Mouse (Mus musculus) hindbrain, embryonic 11.5 days (tissue): ENCODE measurements at regions not wholly inside any gene's neighbourhood (a gene's known extent, or its start where the extent isn't known, plus 50 kb on each side); places are given as distances from the start of the nearest gene placed in this dataset.

Experiments
- ATAC-seq: fragments of 200-750 bp; cut with Nextera tagmentation; 2 replicates; pipeline ENCODE4 v1.8.0; 2017; ENCODE audit warnings: mild to moderate bottlenecking, moderate TSS enrichment, moderate library complexity; ENCODE audit not compliant: low FRiP score
- DNase-seq: peaks from one replicate; pipeline ENCODE4 v3.0.0-alpha.2; 2015; ENCODE audit warnings: low spot score
- H3K27ac ChIP-seq: fragments of 300-500 bp; sonication (generic); 2 replicates; pipeline ENCODE4 v1.5.1; 2014; ENCODE audit warnings: mild to moderate bottlenecking, low read depth, low read length
- H3K27me3 ChIP-seq: fragments of 300-500 bp; sonication (generic); 2 replicates; pipeline ENCODE4 v1.6.1; 2014; ENCODE audit warnings: mild to moderate bottlenecking, low read length, moderate library complexity, mixed read lengths; ENCODE audit not compliant: control insufficient read depth, insufficient read depth
- H3K36me3 ChIP-seq: fragments of 300-500 bp; sonication (generic); 2 replicates; pipeline ENCODE4 v1.6.1; 2014; ENCODE audit warnings: mild to moderate bottlenecking, low read length, moderate library complexity, mixed read lengths; ENCODE audit not compliant: control insufficient read depth, insufficient read depth
- H3K4me1 ChIP-seq: fragments of 300-500 bp; sonication (generic); replicated peaks from 2 replicates; pipeline ENCODE4 v1.6.1; 2014; ENCODE audit warnings: low read length, mixed read lengths; ENCODE audit not compliant: control insufficient read depth, insufficient read depth
- H3K4me2 ChIP-seq: fragments of 300-500 bp; sonication (generic); replicated peaks from 2 replicates; pipeline ENCODE4 v1.6.1; 2014; ENCODE audit warnings: mild to moderate bottlenecking, low read depth, low read length
- H3K4me3 ChIP-seq: fragments of 300-500 bp; sonication (generic); 2 replicates; pipeline ENCODE4 v1.5.1; 2014; ENCODE audit warnings: low read depth, low read length
- H3K9ac ChIP-seq: fragments of 300-500 bp; sonication (generic); 2 replicates; pipeline ENCODE4 v1.6.1; 2014; ENCODE audit warnings: low read depth, low read length
- H3K9me3 ChIP-seq: fragments of 300-500 bp; sonication (generic); 2 replicates; pipeline ENCODE4 v1.6.1; 2016; ENCODE audit warnings: low read length; ENCODE audit not compliant: control insufficient read depth
- WGBS: fragments of 180-500 bp; shearing (Covaris S2); extraction: QIAGEN DNeasy Blood & Tissue Kit; methylation state at CpG from one replicate; pipeline ENCODE4 v1.1.7; 2014; 5-methylcytosine and 5-hydroxymethylcytosine counted together

- H3K27me3 ChIP-seq = no peaks in the 10 kb centered on the region
- no peak overlapping the region for H3K9ac ChIP-seq
- DNase-seq (peak; percentile 1), ATAC-seq (peak; percentile 51; the same call in 1 of the 2 replicates)
- no peaks in the 10 kb centered on the region for H3K36me3 ChIP-seq
- WGBS = 25% methylated on average over 2 of the region's 2 CpGs
- H3K4me2 ChIP-seq = no peak overlapping the region
- H3K4me3 ChIP-seq = no peak overlapping the region
- no peak overlapping the region for H3K27ac ChIP-seq
- H3K9me3 ChIP-seq = no peaks in the 10 kb centered on the region
- no peaks in the 10 kb centered on the region for H3K4me1 ChIP-seq
Measured at GRCm38 (mm10) chrX:131818397-131818796, 1870.4 kb downstream of the Pcdh19 start.

DNA sequence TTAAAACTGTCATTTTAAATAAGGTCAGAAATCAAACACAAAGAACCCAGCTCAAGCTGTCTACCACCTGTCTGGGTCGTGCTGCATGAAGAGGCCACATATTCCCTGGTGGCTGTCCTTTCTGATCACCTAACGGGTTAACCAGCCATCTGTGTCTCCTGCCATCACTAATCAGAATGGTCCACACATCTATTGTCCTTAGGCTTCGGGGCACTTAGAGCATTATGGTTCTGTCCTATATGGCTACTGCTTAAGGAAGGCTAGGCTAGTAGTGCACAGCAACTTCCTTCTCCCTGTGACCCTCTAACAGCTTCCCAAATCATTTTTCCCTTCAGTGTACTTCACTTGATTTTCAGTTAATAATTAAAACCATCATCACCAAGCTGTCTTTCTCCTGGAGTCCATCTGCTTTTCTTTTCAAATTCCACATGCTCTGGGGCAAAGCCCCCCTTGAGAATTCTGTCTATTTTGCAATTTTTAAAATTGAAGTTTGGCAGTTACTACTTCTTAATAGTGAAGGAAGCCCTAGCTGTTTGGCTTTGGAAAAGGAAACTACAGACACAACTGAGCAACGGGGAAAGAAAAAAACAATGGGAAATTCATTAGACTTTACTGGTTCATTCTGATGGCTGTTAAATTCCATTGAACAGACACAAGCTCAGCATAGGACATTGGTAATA lies 1914.6 kb downstream of the Pcdh19 start:
- ATAC-seq = peak; percentile 87
- no peaks in the 10 kb centered on the region for H3K36me3 ChIP-seq
- H3K27me3 ChIP-seq = no peaks in the 10 kb centered on the region
- H3K9ac ChIP-seq = no peak overlapping the region
- H3K4me3 ChIP-seq = no peak overlapping the region
- H3K4me1 ChIP-seq = no peaks in the 10 kb centered on the region
- no peaks in the 10 kb centered on the region for H3K9me3 ChIP-seq
- no peak overlapping the region for H3K27ac ChIP-seq
- 53% methylated on average over 4 of the region's 4 CpGs for WGBS
- no peak overlapping the region for H3K4me2 ChIP-seq
- peak; percentile 20 for DNase-seq
